Mouse (Mus musculus) E14TG2a.4 (cell line): ENCODE measurements around the gene Kcnab1.

Experiments
- CTCF ChIP-seq: conservative IDR thresholded peaks from 2 replicates; pipeline ENCODE4 v1.5.1; 2014; ENCODE audit warnings: low read length
- POU5F1 ChIP-seq: IDR thresholded peaks from 2 replicates; pipeline ENCODE4 v1.6.1; 2014; ENCODE audit warnings: low read length, borderline replicate concordance

DNA sequence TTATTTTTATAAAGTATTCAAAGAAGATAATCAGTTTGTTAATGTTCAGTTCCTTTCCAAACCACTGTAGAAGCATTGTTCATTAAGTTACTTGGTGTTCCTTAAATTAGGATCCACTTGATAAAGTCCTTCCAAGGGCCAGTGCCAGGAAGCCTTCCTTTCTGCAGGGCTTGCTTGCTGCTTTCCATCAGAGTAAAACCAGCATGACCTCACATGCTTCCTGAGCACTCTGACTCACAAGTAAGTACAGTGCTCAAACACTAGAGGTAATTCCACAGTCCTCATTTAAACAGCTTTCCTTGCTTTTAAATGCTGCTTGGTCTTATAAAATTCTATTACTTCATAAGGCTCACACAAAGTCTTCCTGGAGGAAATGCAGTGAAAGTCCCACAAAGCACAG lies 276.6 kb downstream of the Kcnab1 start:
- TF ChIP-seq CTCF, result no peak
- no peak for TF ChIP-seq POU5F1
